Mouse (Mus musculus) brown adipose tissue, adult 24 weeks (tissue): ENCODE data around the gene Cib4. TPM values are rescaled to one million over a fixed set of nuclear protein-coding genes. Genes with fewer than 3 reads are reported as not detected.
A peak's percentile ranks its signal among the peaks of the same experiment; 100 is the strongest.

ENCODE experiments used
- H3K27ac ChIP-seq: fragments of 200-500 bp; replicated peaks from 2 replicates; pipeline ENCODE4 v1.5.1; 2012; ENCODE audit warnings: low read depth, mild to moderate bottlenecking, low read length
- H3K4me1 ChIP-seq: fragments of 200-500 bp; 2 replicates; pipeline ENCODE4 v1.6.1; 2012; ENCODE audit warnings: low read length, mixed read lengths; ENCODE audit not compliant: control insufficient read depth, insufficient read depth, insufficient read length
- H3K4me3 ChIP-seq: fragments of 200-500 bp; 2 replicates; pipeline ENCODE4 v1.5.1; 2012; ENCODE audit warnings: low read depth, mild to moderate bottlenecking, low read length, moderate library complexity; ENCODE audit not compliant: insufficient read depth
- polyA plus RNA-seq: library from polyadenylated mRNA; stranded (reverse); fragments of >200 nt; gene quantifications from 2 replicates; pipeline ENCODE4 v1.2.4, GENCODE M21; 2012; ENCODE audit not compliant: missing spikeins, insufficient read depth, insufficient read length

The Cib4 gene
- polyA plus RNA-seq, 1 experiment, result not detected

- no peak overlapping the region for H3K4me3 ChIP-seq
- H3K27ac ChIP-seq, result no peak overlapping the region
- H3K4me1 ChIP-seq, result peaks cover 3% of the 10 kb centered on the region; the same call in 1 of the 2 replicates
Observed at GRCm38 (mm10) chr5:30582017-30582416, 36.4 kb upstream of the Cib4 start.

DNA sequence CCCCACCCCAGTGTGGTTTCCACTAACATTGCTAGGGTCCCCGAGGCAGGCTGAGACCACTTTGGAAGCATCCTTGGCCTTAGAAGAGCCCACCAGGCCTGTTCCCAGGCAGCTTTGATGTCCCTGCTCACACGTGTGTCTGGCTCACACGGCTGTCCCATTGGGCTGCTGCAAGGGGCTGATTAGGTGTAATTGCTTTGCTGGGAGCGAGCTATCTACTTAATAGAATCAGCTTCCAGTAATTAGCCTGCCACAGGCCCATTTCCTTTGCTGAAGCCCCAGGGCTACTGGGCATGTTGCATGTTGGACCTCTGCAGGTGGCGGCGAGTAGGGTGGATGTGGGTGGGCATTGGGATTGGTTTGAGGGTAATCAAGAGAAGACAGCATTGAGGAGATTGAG lies 35.1 kb upstream of the Cib4 start:
- Histone ChIP-seq H3K4me3 (no peak overlapping the region), H3K4me1 (peaks cover 3% of the 10 kb centered on the region; the same call in 1 of the 2 replicates), H3K27ac (no peak overlapping the region)

DNA sequence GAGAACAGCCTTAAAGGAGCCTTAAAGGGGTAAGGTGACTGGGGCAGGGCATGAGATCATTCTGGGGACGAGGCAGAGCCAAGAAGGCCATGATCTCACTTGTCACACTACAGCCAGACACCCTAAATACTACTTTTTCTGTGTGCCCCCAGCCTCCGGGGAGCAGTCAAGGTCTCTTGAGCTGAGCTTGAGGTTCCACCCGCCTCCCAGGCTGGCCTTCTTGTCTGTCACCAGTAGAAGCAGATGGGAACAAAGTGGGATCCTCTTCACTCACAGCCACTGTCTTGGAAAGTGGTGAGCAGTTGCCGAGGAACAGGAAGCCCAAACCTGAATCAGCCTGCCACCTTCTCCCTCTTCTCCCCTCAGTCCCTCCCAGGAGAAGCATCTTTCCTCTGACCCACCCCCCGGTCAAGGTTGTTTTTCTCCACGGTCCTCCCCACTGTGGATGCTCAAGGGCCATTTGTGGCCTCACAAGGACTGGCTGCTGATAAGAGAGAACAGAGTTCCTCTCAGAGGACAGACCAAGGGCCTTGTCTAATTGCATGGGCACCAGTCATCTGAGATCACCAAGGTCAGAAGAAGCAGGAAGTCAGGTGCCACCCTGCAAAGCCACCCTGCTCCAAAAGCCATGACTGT lies 32.9 kb upstream of the Cib4 start:
- Histone ChIP-seq H3K27ac (0 out of 2 replicates have a peak overlapping the region, but pooled peaks have one; percentile 29), H3K4me1 (peaks cover 3% of the 10 kb centered on the region; the same call in 1 of the 2 replicates), H3K4me3 (no peak overlapping the region)

DNA sequence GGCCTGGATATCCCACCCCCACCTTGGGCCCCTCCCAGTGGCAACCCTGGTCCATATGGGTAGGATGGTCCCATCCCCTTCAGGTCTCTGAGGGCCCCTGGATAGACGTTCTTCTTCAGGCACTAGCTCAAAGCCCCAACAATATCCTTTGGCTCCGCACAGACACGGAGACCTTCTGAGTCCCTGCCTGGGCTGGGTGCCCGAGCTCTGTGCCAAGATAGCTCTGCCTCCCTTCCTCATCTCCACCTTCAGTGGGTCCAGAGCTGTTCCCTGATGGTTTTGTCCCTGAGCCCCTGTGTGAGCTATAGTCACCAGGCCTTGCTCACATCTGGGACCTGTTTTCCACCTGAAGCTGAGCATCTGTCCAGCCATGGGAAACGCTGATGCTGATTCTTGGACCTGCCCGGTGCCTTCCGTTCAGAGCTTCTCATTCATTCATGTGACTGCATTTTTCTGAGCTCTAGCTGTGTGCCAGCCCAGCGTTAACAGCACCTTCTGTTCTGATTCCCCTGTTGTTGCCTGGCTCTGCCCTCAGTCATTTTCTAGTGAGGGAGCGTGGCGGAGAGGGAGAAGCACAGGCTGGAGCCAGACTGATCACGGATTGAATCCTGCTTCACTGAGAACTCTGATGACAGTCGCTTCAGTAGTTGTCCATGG lies 32.1 kb upstream of the Cib4 start:
- no peak overlapping the region for H3K4me3 ChIP-seq
- 0 out of 2 replicates have a peak overlapping the region, but pooled peaks have one; percentile 29 for H3K27ac ChIP-seq
- H3K4me1 ChIP-seq, result peaks cover 5% of the 10 kb centered on the region; the same call in 1 of the 2 replicates

GRCm38 (mm10) chr5:30577251-30577650 lies 31.6 kb upstream of the Cib4 start:
- H3K4me3 ChIP-seq, result no peak overlapping the region
- H3K4me1 ChIP-seq, result peaks cover 9% of the 10 kb centered on the region; the same call in 1 of the 2 replicates
- H3K27ac ChIP-seq, result no peak overlapping the region

- Histone ChIP-seq H3K4me1 (peaks cover 9% of the 10 kb centered on the region; the same call in 1 of the 2 replicates), H3K27ac (no peak overlapping the region)
Observed at GRCm38 (mm10) chr5:30576233-30576632, 30.6 kb upstream of the Cib4 start.

DNA sequence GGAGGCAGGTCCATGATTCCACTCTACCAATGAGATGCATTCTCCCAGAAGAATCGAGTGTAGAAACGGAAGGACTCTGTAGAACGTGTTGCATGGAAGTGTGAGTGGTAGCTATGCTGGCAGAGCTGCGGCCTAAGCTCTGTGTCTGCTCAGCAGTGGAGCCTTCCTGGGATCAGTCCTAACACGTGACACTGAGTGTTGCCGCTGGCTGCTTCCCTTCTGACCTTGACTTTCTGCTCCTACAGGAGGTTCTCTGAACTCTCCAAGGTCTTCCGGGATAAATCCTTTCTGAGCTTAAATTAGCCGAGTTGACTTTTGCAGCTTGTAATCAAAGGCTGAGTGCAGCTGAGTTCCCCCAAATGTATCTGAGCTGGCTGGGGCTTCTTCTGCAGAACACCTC lies 28.7 kb upstream of the Cib4 start:
- H3K27ac ChIP-seq, result peak overlapping the region; percentile 48
- peaks cover 9% of the 10 kb centered on the region; the same call in 1 of the 2 replicates for H3K4me1 ChIP-seq
- H3K4me3 ChIP-seq, result no peak overlapping the region

More at GRCm38 (mm10) chr5:30576233-30576632, 30.6 kb upstream of the Cib4 start:
- no peak overlapping the region for H3K4me3 ChIP-seq

DNA sequence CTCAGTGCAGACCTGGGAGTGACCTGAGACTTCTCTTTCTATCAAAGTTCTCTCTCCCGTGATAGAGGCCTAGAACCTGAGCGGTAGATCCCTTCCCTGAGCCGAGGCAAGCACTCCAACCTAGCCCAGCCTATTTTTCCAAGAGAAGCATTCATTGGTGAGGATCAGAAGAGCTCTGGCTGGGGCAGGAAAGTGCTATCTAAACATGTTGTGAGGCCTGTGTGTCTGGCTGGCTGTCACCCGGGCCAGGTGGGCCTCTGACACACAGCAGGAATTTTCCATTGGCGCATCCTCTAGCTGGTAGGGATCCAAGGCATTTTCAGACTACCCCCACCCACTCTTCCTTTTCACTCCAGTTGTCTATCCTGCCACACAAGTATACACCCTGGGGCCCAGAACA lies 26.2 kb upstream of the Cib4 start:
- Histone ChIP-seq H3K4me3 (no peak overlapping the region), H3K27ac (no peak overlapping the region), H3K4me1 (peaks cover 6% of the 10 kb centered on the region; the same call in 1 of the 2 replicates)

- Histone ChIP-seq H3K4me1 (0 out of 2 replicates have a peak, but pooled peaks cover 6% of the 10 kb centered on the region), H3K27ac (no peak overlapping the region), H3K4me3 (no peak overlapping the region)
Observed at GRCm38 (mm10) chr5:30568479-30568878, 22.8 kb upstream of the Cib4 start.

- no peak overlapping the region for H3K27ac ChIP-seq
- peaks cover 13% of the 10 kb centered on the region for H3K4me1 ChIP-seq
- H3K4me3 ChIP-seq, result no peak overlapping the region
Observed at GRCm38 (mm10) chr5:30559986-30560493, 14.4 kb upstream of the Cib4 start.

DNA sequence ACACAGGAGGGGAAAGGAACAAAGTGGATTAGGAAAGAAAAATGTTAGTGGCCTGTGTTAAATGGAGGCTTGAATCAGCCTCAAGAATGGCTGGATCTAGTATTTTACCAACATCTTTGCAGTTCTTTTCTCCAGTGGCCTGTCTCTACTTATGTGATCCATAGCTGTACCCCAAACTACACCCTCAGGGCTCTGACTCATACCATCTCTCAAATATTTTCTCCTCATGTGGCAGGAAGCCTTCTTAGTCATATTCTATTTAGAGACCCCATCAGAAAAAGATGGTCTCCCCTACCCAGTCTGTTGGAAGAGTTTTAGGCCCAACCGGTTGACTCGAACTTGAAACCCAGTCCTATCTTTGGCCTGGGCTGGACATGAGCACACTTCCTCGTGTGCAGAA lies 13.8 kb upstream of the Cib4 start:
- peaks cover 13% of the 10 kb centered on the region for H3K4me1 ChIP-seq
- H3K27ac ChIP-seq, result no peak overlapping the region
- H3K4me3 ChIP-seq, result no peak overlapping the region

DNA sequence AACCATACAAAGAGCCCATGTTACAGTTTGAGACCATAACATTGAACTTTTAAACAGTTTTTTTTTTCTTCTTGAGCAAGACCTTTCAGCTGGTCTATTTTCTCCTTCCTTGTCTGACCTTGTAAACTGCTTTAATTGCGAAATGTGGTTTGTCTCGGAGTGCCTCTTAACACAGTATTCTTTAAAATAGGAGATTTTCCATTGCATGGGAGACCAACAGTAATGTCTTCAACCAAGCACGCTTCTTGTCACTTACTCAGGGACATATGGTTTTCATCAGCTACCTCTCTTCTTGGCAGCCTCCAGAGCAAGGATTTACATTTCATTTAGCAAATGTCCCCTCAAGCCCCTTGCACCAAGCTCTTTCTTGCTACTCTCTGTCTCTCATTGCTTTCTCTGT lies 10.6 kb upstream of the Cib4 start:
- Histone ChIP-seq H3K27ac (peak overlapping the region; percentile 100), H3K4me3 (no peak overlapping the region)

GRCm38 (mm10) chr5:30554981-30555380 lies 9.3 kb upstream of the Cib4 start:
- peak overlapping the region; percentile 92 for H3K27ac ChIP-seq
- peaks cover 23% of the 10 kb centered on the region for H3K4me1 ChIP-seq

More for the DNA sequence above, 10.6 kb upstream of the Cib4 start:
- peaks cover 17% of the 10 kb centered on the region for H3K4me1 ChIP-seq

GRCm38 (mm10) chr5:30553936-30554335 lies 8.3 kb upstream of the Cib4 start:
- Histone ChIP-seq H3K4me1 (peaks cover 23% of the 10 kb centered on the region), H3K27ac (no peak overlapping the region)

More at GRCm38 (mm10) chr5:30554981-30555380, 9.3 kb upstream of the Cib4 start:
- H3K4me3 ChIP-seq, result no peak overlapping the region

DNA sequence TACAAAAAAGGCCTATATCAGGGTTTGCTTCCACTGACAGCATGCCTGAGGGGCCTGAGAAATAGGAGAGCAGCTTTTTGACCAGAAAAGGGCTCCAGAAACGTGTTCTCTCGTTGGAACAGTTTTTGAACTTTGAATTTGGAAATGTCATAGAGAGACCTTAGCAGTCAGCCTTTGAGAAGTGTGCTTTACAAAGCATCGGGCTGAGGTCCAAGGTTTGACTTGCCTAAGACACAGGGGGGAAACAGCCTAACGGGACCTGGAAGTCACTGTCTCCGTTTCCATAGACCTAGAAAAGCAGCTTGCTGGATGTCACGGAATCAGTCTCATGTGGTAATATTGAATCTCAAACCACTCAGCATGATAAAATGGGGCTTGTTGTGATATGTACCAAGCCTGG lies 6.4 kb upstream of the Cib4 start:
- H3K27ac ChIP-seq, result peak overlapping the region; percentile 97
- H3K4me3 ChIP-seq, result no peak overlapping the region
- H3K4me1 ChIP-seq, result peaks cover 20% of the 10 kb centered on the region

More at GRCm38 (mm10) chr5:30553936-30554335, 8.3 kb upstream of the Cib4 start:
- H3K4me3 ChIP-seq, result no peak overlapping the region
